Mouse (Mus musculus): ENCODE data around the gene Mad1l1. TPM values are rescaled to one million over a fixed set of nuclear protein-coding genes. Genes with fewer than 3 reads are reported as not detected.

Mad1l1 gene
- 15.2 and 20.3 TPM in 2 replicates for polyA plus RNA-seq (2012; rRNA removed; ENCODE audit: low replicate concordance)

DNA sequence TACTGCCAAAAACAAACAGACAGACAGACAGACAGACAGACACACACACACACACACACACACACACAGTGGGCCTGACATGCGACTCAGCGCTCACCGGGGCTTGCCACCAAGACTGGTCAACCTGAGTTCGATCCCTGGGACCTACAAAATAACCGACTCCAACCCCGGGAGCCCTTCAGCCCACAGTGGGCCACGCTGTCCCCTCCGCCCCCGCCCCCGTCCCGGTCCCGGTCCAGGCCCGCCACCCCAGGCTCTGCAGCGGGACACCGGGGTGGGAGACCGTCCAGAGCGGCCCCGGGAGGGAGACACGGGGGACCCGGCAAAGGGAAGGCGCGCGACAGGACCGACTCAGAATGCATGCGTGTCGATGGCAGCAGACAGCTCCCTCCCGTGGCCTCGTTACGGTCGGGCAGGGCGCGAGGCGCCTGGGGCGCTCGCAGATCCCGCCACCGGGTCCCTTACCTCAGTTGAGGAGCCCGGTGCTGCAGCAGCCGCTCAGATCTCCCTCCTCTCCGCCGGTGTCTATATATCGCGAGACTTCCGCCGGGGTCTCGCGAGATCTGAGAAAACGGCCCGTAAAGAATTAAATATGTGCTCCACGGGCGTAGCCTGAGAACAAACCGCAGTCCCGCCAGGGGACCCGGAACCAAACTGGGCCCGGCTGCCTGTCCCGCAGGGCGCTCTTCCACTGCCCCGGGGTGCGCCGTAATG is at the start of gene Mad1l1, which contains the start of gene Nudt1:
Gene Mad1l1 (minus strand): TSS at position 511 of the 714 bp plus-strand sequence.
Gene Nudt1 (plus strand): TSS at position 615 of the 714 bp plus-strand sequence.

DNA sequence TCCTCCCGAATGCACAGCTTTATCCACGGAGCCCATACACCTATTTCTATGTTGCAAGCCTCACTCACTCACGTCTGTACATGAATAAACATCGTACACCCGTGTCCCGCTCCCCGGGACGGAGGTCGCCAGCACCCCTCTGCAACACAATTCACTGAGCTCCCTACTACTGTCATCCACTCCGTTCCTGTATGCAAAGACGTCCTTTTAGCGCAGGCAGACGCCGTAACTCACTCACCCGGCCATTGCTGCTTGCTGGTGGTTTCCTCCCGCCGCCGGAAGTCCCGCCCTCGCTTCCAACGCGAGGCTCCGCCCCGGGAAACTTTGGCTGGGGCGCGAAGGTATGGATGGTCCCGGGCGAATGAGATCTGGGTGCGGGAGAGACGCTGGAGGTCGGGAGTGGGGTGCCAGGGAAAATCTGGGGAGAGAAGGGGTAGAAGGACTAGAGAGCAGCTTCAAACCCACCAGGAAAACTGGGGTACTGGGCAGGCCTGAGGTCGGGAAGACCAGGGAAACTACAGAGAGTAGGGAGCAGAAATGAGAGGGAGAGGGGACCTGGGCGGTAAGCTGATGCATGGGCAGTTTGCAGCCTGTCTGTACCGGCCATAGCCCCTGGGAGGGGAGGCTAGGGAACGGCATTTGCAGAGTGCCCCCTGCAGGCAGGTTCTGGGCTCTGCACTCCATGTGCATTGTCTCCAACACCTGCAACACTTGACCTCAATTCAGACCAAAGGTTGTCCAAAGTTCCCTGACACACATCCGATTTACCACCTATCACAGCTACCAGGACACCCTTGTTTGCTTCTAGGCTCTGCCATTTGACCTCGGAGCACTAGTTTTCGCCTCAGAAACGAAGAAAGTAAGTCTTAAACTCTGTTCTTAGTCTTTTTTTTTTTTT is 10.5 kb upstream of the Mad1l1 start, which contains the start of gene Mrm2:
Gene Mrm2 (minus strand): TSS at position 284 of the 898 bp plus-strand sequence.

Other genes starting within 250 kb of the Mad1l1 start
- 5.8 and 8.7 TPM in 2 replicates for gene Nudt1, start 104 bp upstream of the Mad1l1 start, polyA plus RNA-seq (2012; rRNA removed; ENCODE audit: low replicate concordance)
- gene Mrm2, start 10.3 kb upstream of the Mad1l1 start, polyA plus RNA-seq (2012; rRNA removed; ENCODE audit: low replicate concordance) = 4.6 and 4.8 TPM in 2 replicates
- 4.1 and 6.4 TPM in 2 replicates for gene Snx8, start 67.7 kb upstream of the Mad1l1 start, polyA plus RNA-seq (2012; rRNA removed; ENCODE audit: low replicate concordance)
- 77.2 and 78.1 TPM in 2 replicates for gene Eif3b, start 97.8 kb upstream of the Mad1l1 start, polyA plus RNA-seq (2012; rRNA removed; ENCODE audit: low replicate concordance)
- gene Gm4869, start 124.1 kb upstream of the Mad1l1 start, polyA plus RNA-seq (2012; rRNA removed; ENCODE audit: low replicate concordance) = not detected in 2 replicates
- 14.8 and 15.5 TPM in 2 replicates for gene Chst12, start 184.0 kb upstream of the Mad1l1 start, polyA plus RNA-seq (2012; rRNA removed; ENCODE audit: low replicate concordance)
- not detected in 2 replicates for gene Grifin, start 243.5 kb upstream of the Mad1l1 start, polyA plus RNA-seq (2012; rRNA removed; ENCODE audit: low replicate concordance)